Mouse (Mus musculus) urinary bladder, postnatal 36 days (tissue): ENCODE measurements around the gene Tuba8.

Experiments
- DNase-seq, 2 experiments: peaks; one replicate each; pipeline ENCODE4 v3.0.0; 2022; ENCODE audit warnings: low spot score in 2 of 2, mixed read lengths in 1 of 2

The Tuba8 gene

GRCm38 (mm10) chr6:121226744-121227143 lies 16.2 kb downstream of the Tuba8 start:
- no peak for DNase-seq

DNA sequence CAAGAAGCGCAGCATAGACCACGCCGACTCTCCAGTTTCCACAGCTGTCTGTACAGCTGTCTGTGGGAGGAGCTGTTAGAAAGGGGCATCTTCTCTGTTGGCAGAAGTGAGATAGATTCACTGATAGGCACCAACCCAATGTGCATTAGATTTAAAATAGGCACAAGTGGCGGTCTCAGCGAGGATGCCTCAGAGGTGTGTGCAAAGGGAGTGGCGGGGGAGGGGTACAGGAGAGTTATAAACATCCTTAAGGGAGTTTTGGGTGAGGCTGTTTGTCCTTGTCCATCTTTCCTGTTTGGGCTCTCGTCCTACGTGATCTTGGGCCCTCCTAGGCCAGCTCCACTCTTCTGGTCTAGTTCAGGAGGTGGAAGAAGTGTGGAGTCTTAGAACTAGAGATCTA lies 17.9 kb downstream of the Tuba8 start:
- no peak for DNase-seq

GRCm38 (mm10) chr6:121232652-121233051 lies 22.2 kb downstream of the Tuba8 start:
- no peak for DNase-seq

GRCm38 (mm10) chr6:121236386-121236785 lies 25.9 kb downstream of the Tuba8 start:
- no peak for DNase-seq

DNA sequence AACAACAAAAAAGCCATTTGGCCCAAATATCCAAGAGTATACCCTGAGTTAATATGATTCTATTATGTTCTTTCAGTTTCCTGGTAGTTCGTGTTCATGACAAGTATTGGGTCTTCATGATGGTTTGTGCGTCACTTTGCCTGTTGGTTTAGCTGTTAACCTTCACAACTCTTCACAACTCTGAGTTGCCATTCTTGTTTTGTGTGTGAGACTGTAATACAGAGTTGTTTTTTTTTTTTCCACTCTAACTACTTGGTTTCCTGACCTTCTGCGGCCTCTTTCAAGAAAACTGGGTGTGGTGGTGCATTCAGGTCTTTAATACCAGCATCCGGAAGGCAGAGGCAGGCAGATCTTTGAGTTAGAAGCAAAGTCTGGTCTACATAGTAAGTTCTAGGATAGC lies 27.7 kb downstream of the Tuba8 start:
- DNase-seq = no peak

GRCm38 (mm10) chr6:121241780-121242179 lies 31.3 kb downstream of the Tuba8 start:
- DNase-seq = no peak

- DNase-seq = no peak
Observed at GRCm38 (mm10) chr6:121243161-121243560, 32.7 kb downstream of the Tuba8 start.

DNA sequence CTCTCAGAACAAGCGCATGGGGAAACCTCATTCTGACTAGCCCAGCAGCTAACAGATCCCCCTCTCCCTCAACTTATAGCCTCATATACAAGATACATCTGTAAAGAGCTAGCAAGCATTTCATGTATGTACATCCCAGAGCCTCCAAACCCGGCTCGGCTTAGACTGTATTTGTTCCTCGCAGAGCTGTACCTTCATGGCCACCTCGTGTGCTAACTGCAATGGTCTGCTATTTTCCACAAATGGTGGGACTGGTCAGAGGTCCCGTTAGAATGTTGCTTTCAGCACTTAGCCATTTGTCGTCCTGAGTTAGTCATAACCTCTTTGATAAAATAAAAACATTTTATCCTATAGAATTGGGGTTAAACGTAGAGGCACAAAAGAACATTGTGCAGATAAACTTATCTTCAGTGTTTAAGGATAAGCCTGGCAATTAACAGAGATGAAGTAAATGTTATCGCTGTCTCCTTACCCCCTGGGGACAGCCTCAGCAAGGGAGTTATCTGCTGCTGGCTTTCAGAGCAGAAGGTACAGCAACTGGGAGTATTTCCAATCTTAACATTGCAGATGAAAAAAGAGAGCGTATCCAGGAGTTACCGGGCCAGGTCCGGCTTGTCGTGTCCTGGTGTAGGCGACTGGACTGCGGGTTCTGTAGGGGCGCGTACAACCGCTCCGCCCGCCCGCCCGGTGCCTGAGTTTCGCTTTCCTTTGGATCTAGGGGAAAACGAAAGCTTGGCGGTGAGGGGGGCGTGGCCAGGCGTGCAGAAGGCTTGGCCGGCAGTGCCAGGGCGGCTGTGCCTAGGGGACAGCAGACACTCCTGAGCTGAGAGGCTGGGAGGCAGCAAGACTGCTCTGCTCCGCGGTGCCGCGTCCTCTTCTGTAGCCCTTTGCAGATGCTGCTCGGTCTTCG lies 34.9 kb downstream of the Tuba8 start, which contains the start of gene Usp18:
Gene Usp18 (plus strand): TSS at position 780 of the 910 bp plus-strand sequence.
- peak; percentile 91 to 94 for DNase-seq

DNA sequence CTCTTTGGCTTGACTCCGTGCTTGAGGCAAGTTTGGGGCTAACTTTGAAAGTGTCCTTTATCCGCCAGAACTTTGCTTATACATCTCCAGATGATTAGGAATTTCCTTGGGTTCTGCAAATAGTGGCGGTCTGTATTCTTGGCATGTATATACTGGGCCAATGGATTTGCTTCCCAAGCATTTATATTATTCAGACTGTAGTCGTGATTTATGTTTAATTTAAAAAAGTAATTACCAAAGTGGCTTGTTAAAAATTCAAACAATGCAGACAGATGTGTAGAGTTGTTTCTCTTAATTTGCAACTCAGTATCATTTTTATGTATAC lies 35.5 kb downstream of the Tuba8 start:
- DNase-seq = no peak

GRCm38 (mm10) chr6:121250406-121250805 lies 39.9 kb downstream of the Tuba8 start:
- DNase-seq = no peak

GRCm38 (mm10) chr6:121251256-121251655 lies 40.8 kb downstream of the Tuba8 start:
- no peak for DNase-seq

- peak; percentile 61 to 74 for DNase-seq
Observed at GRCm38 (mm10) chr6:121260548-121260947, 50.1 kb downstream of the Tuba8 start.

- DNase-seq = no peak
Observed at GRCm38 (mm10) chr6:121261233-121261632, 50.7 kb downstream of the Tuba8 start.

DNA sequence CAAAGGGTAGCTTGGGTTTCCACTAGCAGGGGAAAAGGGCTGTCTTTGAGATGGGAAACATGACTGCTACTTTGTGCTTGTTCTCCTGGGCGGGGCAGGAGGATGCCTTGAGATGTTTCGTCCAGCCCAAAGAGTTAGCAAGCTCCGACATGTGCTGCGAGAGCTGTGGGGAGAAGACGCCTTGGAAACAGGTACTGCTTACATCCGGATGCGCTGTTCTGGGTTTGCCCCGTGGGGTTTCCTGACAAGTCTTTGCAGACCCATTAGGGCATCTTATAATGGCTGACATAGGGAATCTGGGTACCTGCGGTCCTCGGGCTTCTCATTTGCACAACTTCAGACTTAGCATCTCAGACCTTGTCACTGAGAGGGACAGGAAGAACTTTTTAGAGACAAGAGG lies 51.5 kb downstream of the Tuba8 start:
- no peak for DNase-seq

DNA sequence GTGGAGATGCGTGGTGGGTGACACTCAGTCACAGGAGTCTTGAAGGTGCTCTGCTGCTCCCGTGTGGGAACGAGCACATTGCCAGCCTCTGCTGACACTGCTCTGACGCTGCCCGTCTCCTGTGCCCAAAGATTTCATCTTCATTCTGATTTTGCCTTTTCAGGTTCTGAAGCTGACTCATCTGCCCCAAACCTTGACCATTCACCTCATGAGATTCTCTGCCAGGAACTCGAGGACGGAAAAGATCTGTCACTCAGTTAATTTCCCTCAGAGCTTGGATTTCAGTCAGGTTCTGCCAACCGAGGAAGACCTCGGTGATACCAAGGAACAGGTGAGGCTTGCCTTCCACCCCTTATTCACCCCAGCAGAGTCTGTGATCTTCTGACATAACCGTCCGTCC lies 52.0 kb downstream of the Tuba8 start:
- no peak for DNase-seq

DNA sequence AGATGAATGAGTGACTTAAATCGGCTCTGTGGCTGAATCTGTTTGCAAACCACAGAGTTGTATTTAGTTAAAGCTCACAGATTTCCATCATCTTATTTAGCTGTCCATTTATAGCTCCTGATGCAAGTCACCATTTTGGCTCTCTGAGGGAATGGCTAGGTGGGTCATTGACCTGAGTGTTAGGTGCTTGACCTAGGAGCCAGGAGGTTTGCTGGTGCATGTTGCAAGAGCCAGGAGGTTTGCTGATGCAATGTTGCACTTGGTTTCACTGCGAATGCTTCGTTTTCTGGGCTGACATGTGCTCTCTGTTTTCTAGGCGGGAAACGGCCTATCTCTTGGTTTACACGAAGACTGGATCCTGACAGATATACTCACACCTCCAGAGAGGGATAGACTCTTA lies 59.7 kb downstream of the Tuba8 start:
- no peak for DNase-seq

GRCm38 (mm10) chr6:121271707-121272074 lies 61.2 kb downstream of the Tuba8 start:
- no peak for DNase-seq

- peak; percentile 68 to 80 for DNase-seq
Observed at GRCm38 (mm10) chr6:121272075-121272800, 61.7 kb downstream of the Tuba8 start.

GRCm38 (mm10) chr6:121274356-121274755 lies 63.9 kb downstream of the Tuba8 start:
- no peak for DNase-seq
